Comparison of ENCODE assay signal across 29 mouse cellular contexts in the genomic region with DNA sequence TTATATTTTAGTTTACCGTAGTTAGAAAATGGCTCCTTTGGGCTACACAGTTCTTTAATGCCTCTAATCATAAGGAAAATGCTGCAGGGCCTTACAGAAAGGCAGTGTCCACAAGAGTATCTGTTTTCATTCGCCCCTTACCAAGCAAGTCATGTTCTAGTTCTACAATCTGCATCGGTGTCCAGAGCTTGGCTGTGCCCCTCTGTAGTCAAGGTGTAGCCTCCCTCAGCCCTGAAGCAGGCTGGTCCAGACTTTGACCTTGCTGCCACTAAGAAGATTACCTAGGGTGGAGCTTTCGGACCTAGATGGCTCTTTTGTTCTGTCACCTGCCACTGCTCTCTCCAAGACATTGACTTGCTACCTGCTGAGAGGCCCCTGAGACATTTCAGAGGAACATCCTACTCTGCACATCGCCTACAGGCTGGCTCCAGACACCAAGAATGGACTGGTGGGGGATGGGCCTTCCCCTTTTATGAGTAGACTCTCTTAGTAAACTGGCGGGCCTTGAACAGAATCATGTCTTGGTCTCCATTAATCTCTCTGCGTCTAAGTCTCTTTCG. TPM values are rescaled to one million over a fixed set of nuclear protein-coding genes. Genes with fewer than 3 reads are reported as not detected.
DNase-seq lines count a peak whose midpoint lies in the region; ATAC-seq and TF ChIP-seq lines count a peak whose summit lies in the region.
"Had no signal": no experiment of that assay in that cellular context is flagged by ENCODE, and none has a peak within 500 bp of the region (broad histone marks: within the 10 kb centered on the region; RNA-seq: fewer than 3 reads in every experiment).

No protein-coding gene starts in this region.

- 69% methylated on average over 8 of the region's 8 CpGs for WGBS in intestine, embryonic 16.5 days

- H3K27me3 ChIP-seq in E14TG2a.4 (ENCODE audit: insufficient read depth, low read length) (peaks cover 10% of the 10 kb centered on the region; the same call in 1 of the 2 replicates), ES-Bruce4 (ENCODE audit: control insufficient read depth, insufficient read depth, low read length, poor library complexity, severe bottlenecking) (no peaks in the 10 kb centered on the region)
- H3K27me3 ChIP-seq in intestine, embryonic 16.5 days (replicated peaks; ENCODE audit: control insufficient read depth, insufficient read depth, low read length) = no peaks in the 10 kb centered on the region; the same call in none of the 2 replicates

- H3K27ac ChIP-seq in ES-Bruce4 (ENCODE audit: insufficient read depth, low read length) = peak overlapping the region; percentile 76; the same call in 1 of the 2 replicates
- H3K27ac ChIP-seq in intestine, embryonic 16.5 days (ENCODE audit: low read length) = no peak overlapping the region
- H3K27ac ChIP-seq: forebrain, embryonic 12.5 days; forebrain, embryonic 15.5 days; heart, adult 2 months; heart, embryonic 15.5 days; hindbrain, embryonic 10.5 days; hindbrain, embryonic 13.5 days had no signal

- no peaks in the 10 kb centered on the region for H3K9me3 ChIP-seq in E14TG2a.4 (ENCODE audit: low read length)
- no peaks in the 10 kb centered on the region for H3K9me3 ChIP-seq in ES-Bruce4 (replicated peaks; ENCODE audit: control insufficient read depth, insufficient read depth, low read length, poor library complexity, severe bottlenecking)
- no peaks in the 10 kb centered on the region for H3K9me3 ChIP-seq in intestine, embryonic 16.5 days (ENCODE audit: control insufficient read depth, low read length)
- H3K9me3 ChIP-seq: forebrain, embryonic 12.5 days; forebrain, embryonic 15.5 days; heart, embryonic 12.5 days; heart, embryonic 15.5 days; hindbrain, embryonic 10.5 days; hindbrain, embryonic 13.5 days had no signal

- H3K36me3 ChIP-seq in E14TG2a.4 (ENCODE audit: insufficient read depth, low read length) (no peaks in the 10 kb centered on the region), ES-Bruce4 (ENCODE audit: control insufficient read depth, insufficient read depth, low read length, poor library complexity, severe bottlenecking) (no peaks in the 10 kb centered on the region)
- no peaks in the 10 kb centered on the region for H3K36me3 ChIP-seq in intestine, embryonic 16.5 days (ENCODE audit: control insufficient read depth, insufficient read depth, low read length)
- H3K36me3 ChIP-seq: forebrain, embryonic 12.5 days; forebrain, embryonic 15.5 days; heart, embryonic 12.5 days; heart, embryonic 15.5 days; hindbrain, embryonic 10.5 days; hindbrain, embryonic 13.5 days had no signal

- H3K4me3 ChIP-seq in E14TG2a.4 (replicated peaks; ENCODE audit: low read length) (0 out of 2 replicates have a peak overlapping the region, but pooled peaks have one; percentile 10), ES-Bruce4 (ENCODE audit: low read depth, low read length) (no peak overlapping the region)
- H3K4me3 ChIP-seq in intestine, embryonic 16.5 days (ENCODE audit: low read length) = no peak overlapping the region
- H3K4me3 ChIP-seq: forebrain, embryonic 12.5 days; forebrain, embryonic 15.5 days; heart, adult 2 months; heart, embryonic 12.5 days; heart, embryonic 15.5 days; hindbrain, embryonic 10.5 days; hindbrain, embryonic 13.5 days had no signal

- peaks cover 89% of the 10 kb centered on the region for H3K4me1 ChIP-seq in E14TG2a.4 (replicated peaks; ENCODE audit: low read depth, low read length)
- peaks cover 17% of the 10 kb centered on the region for H3K4me1 ChIP-seq in ES-Bruce4 (ENCODE audit: control insufficient read depth, insufficient read depth, low read length)
- 0 out of 2 replicates have a peak, but pooled peaks cover 5% of the 10 kb centered on the region for H3K4me1 ChIP-seq in intestine, embryonic 16.5 days (ENCODE audit: control insufficient read depth, insufficient read depth, low read length)
- H3K4me1 ChIP-seq: forebrain, embryonic 15.5 days; heart, embryonic 12.5 days; heart, embryonic 15.5 days; hindbrain, embryonic 10.5 days; hindbrain, embryonic 13.5 days had no signal

- no peak for TF ChIP-seq POLR2A in ES-Bruce4 (IDR thresholded peaks at IDR 0.05; ENCODE audit: insufficient read depth, low read length)

- DNase-seq in R1 (ENCODE audit: low read depth, low spot score) = peak; percentile 88
- DNase-seq in retina, postnatal 1 day = no peak
- DNase-seq in right cerebral cortex, adult 18-20 months = no peak
- no peak for DNase-seq in cerebellum, postnatal 36 days
- DNase-seq: adrenal gland, adult 2 months; adrenal gland, postnatal 14 days; cerebellum, adult 11-12 months; cerebellum, adult 8-10 months; cerebellum, postnatal 10 days; gastrocnemius, postnatal 25 days; heart, adult 2 months; heart, postnatal 10 days; heart, postnatal 36 days; kidney, adult 11 months; kidney, adult 8-10 months had no signal

- H3K9ac ChIP-seq in ES-Bruce4 (ENCODE audit: low read depth, poor library complexity, severe bottlenecking) = no peak overlapping the region
- H3K9ac ChIP-seq in intestine, embryonic 16.5 days (ENCODE audit: low read depth, low read length) = no peak overlapping the region
- H3K9ac ChIP-seq: forebrain, embryonic 12.5 days; forebrain, embryonic 15.5 days; heart, embryonic 12.5 days; heart, embryonic 15.5 days; hindbrain, embryonic 13.5 days had no signal

- peak; percentile 74 for ATAC-seq in intestine, embryonic 16.5 days
- ATAC-seq: CD4-positive, CD25-positive, alpha-beta regulatory T cell, adult 4 months; forebrain, embryonic 15.5 days; hindbrain, embryonic 16.5 days had no signal

- no peak for TF ChIP-seq CTCF in E14TG2a.4 (conservative IDR thresholded peaks at IDR 0.05; ENCODE audit: low read length)
- TF ChIP-seq CTCF in ES-Bruce4 (IDR thresholded peaks at IDR 0.05; ENCODE audit: low read depth, low read length) = no peak

- no peak overlapping the region for H3K4me2 ChIP-seq in intestine, embryonic 16.5 days (ENCODE audit: low read depth, low read length)
- H3K4me2 ChIP-seq: forebrain, embryonic 12.5 days; forebrain, embryonic 15.5 days; heart, embryonic 12.5 days; heart, embryonic 15.5 days; hindbrain, embryonic 13.5 days had no signal

- peak; percentile 89 for TF ChIP-seq EP300 in ES-Bruce4 (IDR thresholded peaks at IDR 0.05; ENCODE audit: insufficient read depth, low read depth, low read length)

RNA-seq across cellular contexts. Expression of gene Otp, which starts 17.3 kb away (rescaled TPM):
- not detected in 2 replicates for polyA plus RNA-seq in ES-Bruce4 (2011; ENCODE audit: insufficient read depth, insufficient read length, low read depth, missing spikeins)
- not detected in 2 replicates for polyA plus RNA-seq in intestine, embryonic 16.5 days (2015; fragmentation: Nextera tagmentation; extraction: Ambion mirVana)
- polyA plus RNA-seq: adrenal gland, adult 2 months; C2C12; CD4-positive, CD25-positive, alpha-beta regulatory T cell, adult 4 months; embryonic facial prominence, embryonic 14.5 days; gonadal fat pad, adult 2 months; heart, adult 2 months; heart, embryonic 12.5 days; heart, embryonic 15.5 days had no signal
